Mouse (Mus musculus): ENCODE data around the gene Slc45a3.

- TF ChIP-seq CTCF (IDR thresholded peaks at IDR 0.05; ENCODE audit: control insufficient read depth, insufficient read depth, low read length), result no peak
- no peak for TF ChIP-seq POLR2A (IDR thresholded peaks at IDR 0.05; ENCODE audit: borderline replicate concordance, control insufficient read depth, low read depth, low read length)
Measured at GRCm38 (mm10) chr1:132004574-132005180, 41.9 kb downstream of the Slc45a3 start.

All from bone marrow, adult 2 months (tissue).